Mouse (Mus musculus) heart, adult 2 months (tissue): ENCODE data around the gene Leng1. TPM values are rescaled to one million over a fixed set of nuclear protein-coding genes. Genes with fewer than 3 reads are reported as not detected.

ENCODE experiments used
- DNase-seq, 2 experiments: peaks; one replicate each; pipeline ENCODE4 v3.0.0; 2021
- H3K27ac ChIP-seq: fragments of 200-600 bp; 2 replicates; pipeline ENCODE4 v1.8.1; 2022
- H3K27me3 ChIP-seq: fragments of 200-500 bp; 2 replicates; pipeline ENCODE4 v1.6.1; 2012; ENCODE audit warnings: mild to moderate bottlenecking, low read length, inconsistent platforms, mixed read lengths; ENCODE audit not compliant: control insufficient read depth, insufficient read depth
- H3K36me3 ChIP-seq: fragments of 200-500 bp; 2 replicates; pipeline ENCODE4 v1.6.1; 2012; ENCODE audit warnings: low read length, inconsistent platforms; ENCODE audit not compliant: control insufficient read depth, insufficient read depth
- H3K4me1 ChIP-seq: fragments of 200-500 bp; 2 replicates; pipeline ENCODE4 v1.6.1; 2011; ENCODE audit warnings: low read length; ENCODE audit not compliant: control insufficient read depth, insufficient read depth
- H3K4me3 ChIP-seq: fragments of 200-600 bp; 2 replicates; pipeline ENCODE4 v1.8.1; 2022
- H3K79me2 ChIP-seq: fragments of 200-500 bp; replicated peaks from 2 replicates; pipeline ENCODE4 v1.6.1; 2012; ENCODE audit warnings: mild to moderate bottlenecking, inconsistent platforms, low read length, moderate library complexity, mixed read lengths; ENCODE audit not compliant: control insufficient read depth, insufficient read depth
- H3K9ac ChIP-seq: fragments of 200-500 bp; 2 replicates; pipeline ENCODE4 v1.6.1; 2012; ENCODE audit warnings: low read depth, mild to moderate bottlenecking, control low read depth, inconsistent platforms, low read length, mixed read lengths
- CTCF ChIP-seq: fragments of 200-600 bp; IDR thresholded peaks from 2 replicates; pipeline ENCODE4 v1.8.1; 2022; ENCODE audit warnings: antibody characterized with exemption, mild to moderate bottlenecking, moderate library complexity
- EP300 ChIP-seq: fragments of 200-500 bp; IDR thresholded peaks from 2 replicates; pipeline ENCODE4 v1.6.1; 2011; ENCODE audit warnings: low read depth, low read length, control low read depth; ENCODE audit not compliant: insufficient read depth
- POLR2A ChIP-seq: fragments of 200-500 bp; IDR thresholded peaks from 2 replicates; pipeline ENCODE4 v1.6.1; 2011; ENCODE audit warnings: mild to moderate bottlenecking, low read depth, low read length, control low read depth; ENCODE audit not compliant: insufficient read depth
- WGBS: fragments of 180-500 bp; shearing (Covaris S2); methylation state at CpG from one replicate; pipeline ENCODE4 v1.1.7; 2018; 5-methylcytosine and 5-hydroxymethylcytosine counted together
- intact Hi-C: fragments of 180-260 bp; cut with DNase I; formaldehyde crosslinking; loops from one replicate; pipeline ENCODE4 v1.15.1; 2025
- polyA plus RNA-seq: library from polyadenylated mRNA; depleted of rRNA; stranded (reverse); fragments of >200 nt; gene quantifications from 2 replicates; pipeline ENCODE4 v1.2.3, GENCODE M21; 2012
- total RNA-seq, 2 experiments: library from RNA; stranded (reverse); gene quantifications; 2 replicates each; pipeline ENCODE4 v1.2.3; 2021

Gene Leng1
- total and polyA plus RNA-seq, 3 experiments = 4.8 to 12.8 (median 11.8) TPM

DNA sequence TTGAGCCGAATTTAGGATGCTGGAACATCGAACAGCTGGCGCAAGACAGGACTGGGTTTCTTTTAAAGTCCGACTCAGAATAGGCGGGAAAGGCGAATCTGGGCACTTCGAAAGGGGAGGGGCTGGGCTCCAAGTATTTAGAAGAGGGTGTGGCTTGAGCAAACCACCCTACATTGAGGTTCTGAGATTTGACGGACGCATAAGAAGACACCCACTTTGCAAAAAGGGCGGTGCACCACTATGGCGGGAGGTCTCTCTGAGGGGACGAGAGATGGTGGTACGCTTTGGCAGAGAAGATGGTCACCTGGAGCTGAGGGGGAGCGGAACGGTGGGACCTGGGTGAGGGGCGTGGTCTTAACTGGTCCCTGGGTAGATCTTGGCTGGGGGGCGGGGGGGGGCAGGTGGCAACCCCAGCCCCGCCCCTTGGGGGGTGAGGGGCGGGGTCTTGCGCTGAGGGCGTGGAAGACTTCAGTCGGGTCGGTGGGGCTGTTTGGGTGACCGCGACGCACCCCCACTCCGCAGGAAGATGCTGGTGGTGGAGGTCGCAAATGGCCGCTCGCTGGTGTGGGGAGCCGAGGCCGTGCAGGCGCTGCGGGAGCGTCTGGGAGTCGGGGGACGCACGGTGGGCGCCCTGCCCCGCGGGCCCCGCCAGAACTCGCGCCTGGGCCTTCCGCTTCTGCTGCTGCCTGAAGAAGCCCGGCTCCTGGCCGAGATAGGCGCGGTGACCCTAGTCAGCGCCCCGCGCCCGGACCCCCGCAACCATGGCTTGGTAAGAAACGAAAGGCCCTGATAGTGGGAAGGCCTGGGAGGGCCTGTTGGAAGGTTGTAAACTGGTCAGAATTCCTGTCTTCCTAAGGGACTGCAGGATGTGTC lies 28.7 kb upstream of the Leng1 start:
- Histone ChIP-seq H3K79me2 (no peaks in the 10 kb centered on the region), H3K9ac (peak overlapping the region; percentile 66), H3K27me3 (no peaks in the 10 kb centered on the region), H3K36me3 (no peaks in the 10 kb centered on the region; the same call in 1 of the 2 replicates), H3K4me1 (no peaks in the 10 kb centered on the region; the same call in 1 of the 2 replicates), H3K27ac (peak overlapping the region; percentile 97), H3K4me3 (peak overlapping the region; percentile 72)
- 1% methylated on average over 54 of the region's 55 CpGs for WGBS
- TF ChIP-seq POLR2A = no peak
- TF ChIP-seq EP300 = no peak
- TF ChIP-seq CTCF = no peak
- intact Hi-C loops = loop anchor here (5.0 to 10.0 kb wide), 4 partner anchors 47 to 993 kb away; partner anchors contain the start of genes Cnot3, Hspbp1, Leng8 and Prpf31
- DNase-seq = peak; percentile 74 to 81

DNA sequence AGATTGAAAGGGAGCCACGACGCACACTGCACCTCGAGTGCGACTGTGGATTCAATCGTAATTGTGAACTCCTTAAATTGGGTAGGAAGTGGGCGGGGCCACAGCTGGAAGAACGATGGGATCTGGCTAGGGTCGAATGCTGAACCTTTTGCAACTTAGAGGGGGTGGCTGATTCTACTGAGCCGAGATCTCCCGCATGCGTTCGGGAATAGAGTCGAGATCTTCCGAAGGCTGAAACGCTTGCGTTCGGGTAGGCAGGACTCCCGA lies 28.1 kb upstream of the Leng1 start:
- WGBS = under 1% methylated on average over 18 of the region's 18 CpGs
- Histone ChIP-seq H3K4me1 (no peaks in the 10 kb centered on the region; the same call in 1 of the 2 replicates), H3K27ac (peak overlapping the region; percentile 97), H3K36me3 (no peaks in the 10 kb centered on the region; the same call in 1 of the 2 replicates), H3K27me3 (no peaks in the 10 kb centered on the region), H3K4me3 (peak overlapping the region; percentile 72), H3K9ac (peak overlapping the region; percentile 66), H3K79me2 (no peaks in the 10 kb centered on the region)
- no peak for TF ChIP-seq POLR2A
- no peak for TF ChIP-seq CTCF
- peak; percentile 75; the same call in 1 of the 2 replicates for TF ChIP-seq EP300
- DNase-seq = no peak
- intact Hi-C loops = loop anchor here (1.0 to 10.0 kb wide), 5 partner anchors 10 to 994 kb away; partner anchors contain the start of genes Cnot3, Hspbp1, Leng8 and Prpf31

DNA sequence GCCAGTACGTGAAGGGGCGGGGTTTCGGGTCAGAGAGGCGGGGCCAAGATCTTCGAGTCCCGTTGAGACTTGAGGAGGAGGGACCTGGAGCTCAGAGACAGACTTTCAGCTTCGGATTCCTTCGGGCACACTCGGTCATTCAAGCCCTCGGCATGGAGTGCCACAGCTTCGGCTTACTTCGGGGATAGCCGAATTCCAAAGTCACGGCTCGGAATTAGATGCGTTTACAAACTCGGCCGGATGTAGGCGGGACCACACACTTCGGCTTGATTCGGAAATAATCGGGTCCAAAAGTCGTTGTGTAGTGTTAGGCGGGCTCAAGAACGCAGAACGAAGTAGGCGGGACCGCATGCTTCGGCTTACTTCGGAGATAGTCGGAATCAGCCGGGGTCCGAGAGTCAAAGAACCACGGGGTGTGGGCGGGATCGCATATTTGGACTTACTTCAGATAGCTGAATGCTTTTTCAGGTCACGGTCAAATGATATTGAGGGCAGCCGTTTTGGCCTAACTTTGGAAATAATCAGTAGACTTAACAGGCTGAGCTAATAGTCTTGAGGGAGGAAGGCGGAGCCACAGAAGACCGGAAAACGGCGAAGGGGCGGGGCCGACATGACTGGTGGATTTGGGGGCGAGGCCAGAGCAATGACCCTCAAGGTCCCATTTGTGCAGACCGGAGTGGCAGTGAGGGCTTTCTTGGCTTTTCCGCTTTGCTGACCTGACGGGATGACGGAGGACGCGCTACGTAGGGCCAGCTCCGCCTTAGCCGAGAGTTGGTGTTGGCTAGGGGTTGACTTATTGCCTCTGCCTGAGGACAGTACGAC lies 27.6 kb upstream of the Leng1 start, which contains the start of gene Mboat7:
Mboat7 (minus strand) TSS at position 537 of the 822 bp plus-strand sequence.
- Histone ChIP-seq H3K27me3 (no peaks in the 10 kb centered on the region), H3K27ac (peak within 1 kb of the TSS; percentile 97), H3K79me2 (no peaks in the 10 kb centered on the region), H3K36me3 (no peaks in the 10 kb centered on the region; the same call in 1 of the 2 replicates), H3K9ac (peak within 1 kb of the TSS; percentile 92), H3K4me3 (peak within 1 kb of the TSS; percentile 72), H3K4me1 (no peaks in the 10 kb centered on the region; the same call in 1 of the 2 replicates)
- DNase-seq = peak; percentile 94 to 96
- under 1% methylated on average over 55 of the region's 55 CpGs for whole genome bisulfite sequencing
- intact Hi-C loops = loop anchor here (1.0 to 10.0 kb wide), 6 partner anchors 10 to 994 kb away; partner anchors contain the start of genes Cnot3, Hspbp1, Leng1 and Leng8
- TF ChIP-seq POLR2A (peak; percentile 97), EP300 (0 out of 2 replicates have a peak, but pooled peaks have one; percentile 4), CTCF (no peak)

DNA sequence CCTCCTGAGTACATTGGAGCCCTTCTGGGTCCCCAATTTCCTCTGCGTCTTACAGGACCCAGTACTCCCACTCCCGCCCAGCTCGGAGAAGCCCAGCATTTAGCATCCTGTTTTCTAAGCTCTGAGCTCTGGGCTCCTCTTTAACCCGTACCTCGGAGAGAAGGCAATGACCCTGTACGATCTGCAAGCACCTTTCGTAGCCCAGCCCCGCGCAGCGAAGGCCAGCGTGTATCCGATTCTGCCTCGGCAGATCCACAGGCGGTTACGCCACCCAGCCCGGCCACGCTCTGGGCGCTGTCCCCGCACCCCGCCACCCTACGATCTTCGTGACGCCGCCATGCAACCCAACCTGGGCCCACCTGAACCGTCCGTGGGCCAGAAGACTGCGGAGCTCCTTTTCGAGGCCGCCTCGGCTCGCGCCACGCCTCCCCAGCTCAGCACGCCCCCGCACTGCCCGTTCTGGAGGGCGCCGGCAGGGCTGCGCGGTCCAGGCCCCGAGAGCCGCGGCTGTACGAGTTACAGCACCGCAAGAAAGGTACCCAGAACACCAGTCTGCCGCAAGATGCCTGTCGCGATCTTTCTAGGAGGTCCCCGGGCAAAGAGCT lies 26.8 kb upstream of the Leng1 start, which contains the start of gene Tsen34:
Tsen34 (plus strand) TSS at position 482 of the 605 bp plus-strand sequence.
- no peaks in the 10 kb centered on the region; the same call in 1 of the 2 replicates for H3K4me1 ChIP-seq
- H3K36me3 ChIP-seq = no peaks in the 10 kb centered on the region; the same call in 1 of the 2 replicates
- TF ChIP-seq POLR2A (no peak), CTCF (peak; percentile 24), EP300 (0 out of 2 replicates have a peak, but pooled peaks have one; percentile 6)
- intact Hi-C loops = loop anchor here (1.0 to 10.0 kb wide), 5 partner anchors 27 to 995 kb away; partner anchors contain the start of genes Cnot3, Hspbp1, Leng1 and Leng8
- under 1% methylated on average over 49 of the region's 49 CpGs for WGBS
- no peak for DNase-seq
- peak within 1 kb of the TSS; percentile 92 for H3K9ac ChIP-seq
- H3K4me3 ChIP-seq = peak within 1 kb of the TSS; percentile 72
- no peaks in the 10 kb centered on the region for H3K27me3 ChIP-seq
- H3K79me2 ChIP-seq = no peaks in the 10 kb centered on the region
- peak within 1 kb of the TSS; percentile 97 for H3K27ac ChIP-seq

DNA sequence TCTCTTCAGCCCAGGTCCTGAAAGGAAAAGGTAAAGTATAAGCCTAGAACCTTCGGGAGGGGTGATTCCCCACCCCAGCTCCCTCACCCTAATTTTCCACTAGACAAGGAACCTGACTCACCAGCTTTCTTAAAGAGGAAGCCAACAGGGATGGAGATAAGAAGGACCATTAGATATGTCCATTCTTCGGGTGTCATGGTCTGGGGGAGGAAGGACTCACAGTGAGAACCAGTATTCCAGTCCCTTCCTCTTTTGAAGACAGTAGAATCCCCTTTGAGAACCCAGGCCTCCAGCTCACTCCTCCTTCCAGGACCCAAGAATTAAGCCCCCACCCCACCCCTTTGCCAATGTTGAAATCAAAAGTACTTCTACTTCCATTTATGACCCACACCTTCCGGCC lies 26.3 kb upstream of the Leng1 start:
- H3K27me3 ChIP-seq = no peaks in the 10 kb centered on the region
- H3K36me3 ChIP-seq = no peaks in the 10 kb centered on the region; the same call in 1 of the 2 replicates
- intact Hi-C loops = loop anchor here (1.0 to 10.0 kb wide), 5 partner anchors 27 to 995 kb away; partner anchors contain the start of genes Cnot3, Hspbp1, Leng1 and Leng8
- 28% methylated on average over 3 of the region's 3 CpGs for WGBS
- peak overlapping the region; percentile 92; the same call in 1 of the 2 replicates for H3K9ac ChIP-seq
- H3K79me2 ChIP-seq = no peaks in the 10 kb centered on the region
- no peak for TF ChIP-seq POLR2A
- no peak for TF ChIP-seq EP300
- no peak for TF ChIP-seq CTCF
- no peaks in the 10 kb centered on the region; the same call in 1 of the 2 replicates for H3K4me1 ChIP-seq
- no peak for DNase-seq
- H3K27ac ChIP-seq = peak overlapping the region; percentile 97
- peak overlapping the region; percentile 72 for H3K4me3 ChIP-seq
